Mouse (Mus musculus) natural killer cell, adult 2 months (primary cell): ENCODE measurements around the gene Lexm.

Experiments
- DNase-seq, 2 experiments: peaks; one replicate each; pipeline ENCODE4 v3.0.0; 2022; ENCODE audit warnings: low spot score in 2 of 2

Lexm gene

GRCm38 (mm10) chr4:106545817-106546373 is 71.1 kb downstream of the Lexm start:
- DNase-seq, result no peak

- DNase-seq, result no peak
These were observed 74.8 kb downstream of the Lexm start for GRCm38 (mm10) chr4:106542211-106542610.

GRCm38 (mm10) chr4:106541491-106541890 is 75.5 kb downstream of the Lexm start:
- DNase-seq, result no peak
